Mouse (Mus musculus) kidney, adult 18-20 months (tissue): ENCODE measurements around the gene Olfr730.

Experiments
- DNase-seq: peaks from one replicate; pipeline ENCODE4 v3.0.0; 2021

Gene Olfr730

GRCm38 (mm10) chr14:50188098-50188497 is at the start of gene Olfr730:
TSS of gene Olfr730 (minus strand) at chr14:50188198.
- no peak for DNase-seq

- no peak for DNase-seq
Observed at GRCm38 (mm10) chr14:50152810-50153209, 35.2 kb downstream of the Olfr730 start, which contains the start of gene Olfr729. TSS of gene Olfr729 (minus strand) at chr14:50152910.

GRCm38 (mm10) chr14:50142580-50142979 is 45.4 kb downstream of the Olfr730 start, which contains the start of gene Olfr728:
TSS of gene Olfr728 (minus strand) at chr14:50142680.
- no peak for DNase-seq
